Mouse (Mus musculus) gastrocnemius, adult 2 months (tissue): Measurements from ENCODE around the gene Pde2a. TPM values are rescaled to one million over a fixed set of nuclear protein-coding genes. Genes with fewer than 3 reads are reported as not detected.
A peak's percentile ranks its signal among the peaks of the same experiment; 100 is the strongest.

Source experiments
- DNase-seq: peaks from one replicate; pipeline ENCODE4 v3.0.0; 2022
- H3K27ac ChIP-seq: fragments of 200-600 bp; 2 replicates; pipeline ENCODE4 v1.8.1; 2022; ENCODE audit warnings: mild to moderate bottlenecking
- H3K4me3 ChIP-seq: fragments of 200-600 bp; 2 replicates; pipeline ENCODE4 v1.8.1; 2022; ENCODE audit warnings: mild to moderate bottlenecking, moderate library complexity
- CTCF ChIP-seq: fragments of 200-600 bp; IDR thresholded peaks from 2 replicates; pipeline ENCODE4 v1.8.1; 2022; ENCODE audit warnings: antibody characterized with exemption, mild to moderate bottlenecking, moderate library complexity
- intact Hi-C: fragments of 180-260 bp; cut with DNase I; formaldehyde crosslinking; loops from one replicate; pipeline ENCODE4 v1.15.1; 2025
- total RNA-seq, 2 experiments: library from RNA; stranded (reverse); gene quantifications; 2 replicates each; pipeline ENCODE4 v1.2.3; 2021

Pde2a gene
- total RNA-seq, 2 experiments from 2014 or later: 21.2 to 28.5 TPM

GRCm38 (mm10) chr7:101385866-101386452 is 35.5 kb upstream of the Pde2a start:
- intact Hi-C loops: no loop called here
- H3K4me3 ChIP-seq: peak overlapping the region; percentile 32
- TF ChIP-seq CTCF: no peak

GRCm38 (mm10) chr7:101389256-101389655 is 32.2 kb upstream of the Pde2a start:
- H3K4me3 ChIP-seq: no peak overlapping the region

More at GRCm38 (mm10) chr7:101385866-101386452, 35.5 kb upstream of the Pde2a start:
- H3K27ac ChIP-seq: peak overlapping the region; percentile 57
- DNase-seq: no peak

GRCm38 (mm10) chr7:101391909-101392479 is 29.5 kb upstream of the Pde2a start:
- TF ChIP-seq CTCF: no peak
- intact Hi-C loops: no loop called here
- no peak for DNase-seq
- no peak overlapping the region for H3K4me3 ChIP-seq
- peak overlapping the region; percentile 83 for H3K27ac ChIP-seq

More at GRCm38 (mm10) chr7:101389256-101389655, 32.2 kb upstream of the Pde2a start:
- no peak for TF ChIP-seq CTCF
- DNase-seq: no peak
- intact Hi-C loops: no loop called here
- no peak overlapping the region for H3K27ac ChIP-seq

- no peak overlapping the region for H3K4me3 ChIP-seq
- intact Hi-C loops: no loop called here
- H3K27ac ChIP-seq: peak overlapping the region; percentile 83
- no peak for DNase-seq
- TF ChIP-seq CTCF: no peak
These were observed 28.5 kb upstream of the Pde2a start for GRCm38 (mm10) chr7:101393015-101393414.

GRCm38 (mm10) chr7:101393694-101394504 is 27.6 kb upstream of the Pde2a start:
- DNase-seq: peak; percentile 88
- Histone ChIP-seq H3K4me3 (peak overlapping the region; percentile 68), H3K27ac (peak overlapping the region; percentile 83)
- intact Hi-C loops: no loop called here
- no peak for TF ChIP-seq CTCF

GRCm38 (mm10) chr7:101394569-101394968 is 26.9 kb upstream of the Pde2a start:
- Histone ChIP-seq H3K4me3 (peak overlapping the region; percentile 68), H3K27ac (peak overlapping the region; percentile 83)
- no peak for DNase-seq
- intact Hi-C loops: no loop called here
- TF ChIP-seq CTCF: no peak

GRCm38 (mm10) chr7:101395471-101395870 is 26.0 kb upstream of the Pde2a start:
- no peak for DNase-seq
- TF ChIP-seq CTCF: no peak
- peak overlapping the region; percentile 68 for H3K4me3 ChIP-seq
- H3K27ac ChIP-seq: peak overlapping the region; percentile 83
- intact Hi-C loops: no loop called here

- DNase-seq: no peak
- TF ChIP-seq CTCF: no peak
- no peak overlapping the region for H3K27ac ChIP-seq
- H3K4me3 ChIP-seq: no peak overlapping the region
- intact Hi-C loops: no loop called here
These were observed 24.3 kb upstream of the Pde2a start for GRCm38 (mm10) chr7:101397175-101397574.

GRCm38 (mm10) chr7:101401510-101401909 is 20.0 kb upstream of the Pde2a start:
- TF ChIP-seq CTCF: no peak
- Histone ChIP-seq H3K4me3 (no peak overlapping the region), H3K27ac (no peak overlapping the region)
- DNase-seq: no peak
- intact Hi-C loops: no loop called here

GRCm38 (mm10) chr7:101403831-101404230 is 17.7 kb upstream of the Pde2a start:
- TF ChIP-seq CTCF: peak; percentile 34
- intact Hi-C loops: no loop called here
- Histone ChIP-seq H3K4me3 (no peak overlapping the region), H3K27ac (no peak overlapping the region)
- DNase-seq: no peak

GRCm38 (mm10) chr7:101410267-101410936 is 11.1 kb upstream of the Pde2a start, which contains the start of gene Gm45837:
Gene Gm45837 (plus strand): TSS chr7:101410886.
- Histone ChIP-seq H3K27ac (peak within 1 kb of the TSS; percentile 35), H3K4me3 (no peak within 1 kb of the TSS)
- no peak for TF ChIP-seq CTCF
- no peak for DNase-seq
- intact Hi-C loops: no loop called here

GRCm38 (mm10) chr7:101412796-101413195 is 8.7 kb upstream of the Pde2a start:
- H3K27ac ChIP-seq: no peak overlapping the region
- peak; percentile 89 for DNase-seq
- intact Hi-C loops: loop anchor here (2.0 kb wide), 1 partner anchor 102 kb away; no protein-coding TSS in a partner anchor
- no peak overlapping the region for H3K4me3 ChIP-seq
- no peak; the same call in 1 of the 2 replicates for TF ChIP-seq CTCF
